Mouse (Mus musculus) spleen, adult 18-20 months (tissue): ENCODE measurements around the gene Pakap.

Experiments
- DNase-seq, 2 experiments: peaks; one replicate each; pipeline ENCODE4 v3.0.0; 2022; ENCODE audit warnings: mixed read lengths in 2 of 2

Pakap gene

GRCm38 (mm10) chr4:57626921-57627320, 58.9 kb downstream of the Pakap start:
- DNase-seq = no peak

GRCm38 (mm10) chr4:57632386-57632785, 64.4 kb downstream of the Pakap start:
- DNase-seq = no peak

GRCm38 (mm10) chr4:57633052-57633451, 65.1 kb downstream of the Pakap start:
- DNase-seq = no peak

GRCm38 (mm10) chr4:57634956-57635355, 67.0 kb downstream of the Pakap start:
- DNase-seq = no peak

GRCm38 (mm10) chr4:57636782-57637482, 69.0 kb downstream of the Pakap start:
- no peak for DNase-seq

GRCm38 (mm10) chr4:57637636-57638386, 69.8 kb downstream of the Pakap start:
- DNase-seq = no peak

- DNase-seq = no peak
These were observed 71.0 kb downstream of the Pakap start for GRCm38 (mm10) chr4:57638941-57639340.

GRCm38 (mm10) chr4:57640222-57640621, 72.2 kb downstream of the Pakap start:
- DNase-seq = no peak

- DNase-seq = no peak
These were observed 73.0 kb downstream of the Pakap start for GRCm38 (mm10) chr4:57640971-57641370.

- DNase-seq = no peak
These were observed 83.0 kb downstream of the Pakap start for GRCm38 (mm10) chr4:57650994-57651393.

- DNase-seq = no peak
These were observed 83.6 kb downstream of the Pakap start for GRCm38 (mm10) chr4:57651547-57651946.

- DNase-seq = no peak
These were observed 84.4 kb downstream of the Pakap start for GRCm38 (mm10) chr4:57652185-57652904.

GRCm38 (mm10) chr4:57655966-57656365, 88.0 kb downstream of the Pakap start:
- no peak for DNase-seq

- no peak for DNase-seq
These were observed 88.4 kb downstream of the Pakap start for GRCm38 (mm10) chr4:57656388-57656787.

GRCm38 (mm10) chr4:57656861-57657260, 88.9 kb downstream of the Pakap start:
- DNase-seq = no peak

- DNase-seq = no peak
These were observed 92.5 kb downstream of the Pakap start for GRCm38 (mm10) chr4:57660470-57660869.

GRCm38 (mm10) chr4:57666101-57666500, 98.1 kb downstream of the Pakap start:
- DNase-seq = no peak

GRCm38 (mm10) chr4:57670813-57671469, 103.0 kb downstream of the Pakap start:
- no peak for DNase-seq

GRCm38 (mm10) chr4:57672541-57672940, 104.6 kb downstream of the Pakap start:
- no peak for DNase-seq

- peak; percentile 72 to 88 for DNase-seq
These were observed 105.3 kb downstream of the Pakap start for GRCm38 (mm10) chr4:57672996-57673906.

- DNase-seq = no peak
These were observed 106.4 kb downstream of the Pakap start for GRCm38 (mm10) chr4:57674351-57674750.

GRCm38 (mm10) chr4:57675387-57675786, 107.4 kb downstream of the Pakap start:
- DNase-seq = peak; percentile 39 to 55
